Mouse (Mus musculus) cortical plate, adult 2 months (tissue): ENCODE results near the gene Cbx2. TPM values are rescaled to one million over a fixed set of nuclear protein-coding genes. Genes with fewer than 3 reads are reported as not detected.

Experiments used
- H3K27ac ChIP-seq: fragments of 200-500 bp; 2 replicates; pipeline ENCODE4 v1.5.1; 2012; ENCODE audit warnings: low read length, control low read depth, inconsistent platforms; ENCODE audit not compliant: insufficient read depth
- H3K4me1 ChIP-seq: fragments of 200-500 bp; 2 replicates; pipeline ENCODE4 v1.6.1; 2011; ENCODE audit warnings: low read length; ENCODE audit not compliant: control insufficient read depth, insufficient read depth
- H3K4me3 ChIP-seq: fragments of 200-500 bp; 2 replicates; pipeline ENCODE4 v1.5.1; 2011; ENCODE audit warnings: mild to moderate bottlenecking, low read length, control low read depth; ENCODE audit not compliant: insufficient read depth
- CTCF ChIP-seq: fragments of 200-500 bp; IDR thresholded peaks from 2 replicates; pipeline ENCODE4 v1.5.1; 2011; ENCODE audit warnings: mild to moderate bottlenecking, control low read depth, low read length; ENCODE audit not compliant: insufficient read depth; ENCODE audit errors: extremely low read depth
- POLR2A ChIP-seq: fragments of 200-500 bp; IDR thresholded peaks from 2 replicates; pipeline ENCODE4 v1.6.1; 2011; ENCODE audit warnings: mild to moderate bottlenecking, low read length, control low read depth; ENCODE audit not compliant: insufficient read depth; ENCODE audit errors: extremely low read depth
- polyA plus RNA-seq: library from polyadenylated mRNA; depleted of rRNA; stranded (reverse); fragments of >200 nt; gene quantifications from 2 replicates; pipeline ENCODE4 v1.2.3, GENCODE M21; 2012

Cbx2 gene
- polyA plus RNA-seq, 1 experiment: 2.6 TPM

GRCm38 (mm10) chr11:119055571-119056131 is 32.9 kb downstream of the Cbx2 start:
- peak overlapping the region; percentile 81 for H3K4me3 ChIP-seq
- no peak overlapping the region for H3K27ac ChIP-seq
- H3K4me1 ChIP-seq: no peaks in the 10 kb centered on the region
- no peak for TF ChIP-seq CTCF
- TF ChIP-seq POLR2A: no peak

GRCm38 (mm10) chr11:119056301-119057211 is 33.8 kb downstream of the Cbx2 start:
- no peak for TF ChIP-seq POLR2A
- no peak for TF ChIP-seq CTCF
- H3K27ac ChIP-seq: peak overlapping the region; percentile 96
- peak overlapping the region; percentile 81 for H3K4me3 ChIP-seq
- H3K4me1 ChIP-seq: no peaks in the 10 kb centered on the region

DNA sequence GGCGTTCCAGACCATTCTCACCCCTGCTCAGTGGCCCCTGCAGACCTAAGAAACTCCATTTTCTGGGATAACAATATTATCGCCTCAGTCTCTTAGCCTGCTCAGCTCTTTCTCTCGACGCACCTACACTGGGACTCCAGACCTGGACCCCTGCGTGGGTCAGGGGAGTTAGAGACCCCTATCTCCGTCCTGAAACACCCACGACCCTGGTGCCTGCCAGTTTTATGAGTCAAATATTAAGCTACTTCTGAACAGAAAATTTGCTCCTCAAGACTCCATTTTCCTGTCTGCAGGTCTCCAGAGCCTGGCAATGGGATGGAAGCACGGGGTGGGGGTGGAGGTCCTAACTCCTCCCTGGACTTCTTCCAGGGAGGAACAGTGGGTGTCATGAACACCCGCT is 34.5 kb downstream of the Cbx2 start:
- H3K4me1 ChIP-seq: no peaks in the 10 kb centered on the region
- no peak overlapping the region for H3K27ac ChIP-seq
- H3K4me3 ChIP-seq: peak overlapping the region; percentile 81; the same call in 1 of the 2 replicates
- TF ChIP-seq POLR2A (no peak), CTCF (no peak)

GRCm38 (mm10) chr11:119058041-119058995 is 35.6 kb downstream of the Cbx2 start:
- TF ChIP-seq CTCF (peak; percentile 28; the same call in 1 of the 2 replicates), POLR2A (no peak)
- H3K4me3 ChIP-seq: no peak overlapping the region
- no peak overlapping the region for H3K27ac ChIP-seq
- H3K4me1 ChIP-seq: no peaks in the 10 kb centered on the region

- H3K27ac ChIP-seq: no peak overlapping the region
- TF ChIP-seq POLR2A: no peak
- TF ChIP-seq CTCF: no peak
- H3K4me3 ChIP-seq: no peak overlapping the region
- H3K4me1 ChIP-seq: no peaks in the 10 kb centered on the region
These were observed 36.5 kb downstream of the Cbx2 start for GRCm38 (mm10) chr11:119059256-119059655.

GRCm38 (mm10) chr11:119066841-119067240 is 44.1 kb downstream of the Cbx2 start:
- Histone ChIP-seq H3K4me1 (no peaks in the 10 kb centered on the region), H3K27ac (no peak overlapping the region), H3K4me3 (no peak overlapping the region)
- no peak for TF ChIP-seq POLR2A
- TF ChIP-seq CTCF: no peak

- TF ChIP-seq CTCF (no peak), POLR2A (no peak)
- no peaks in the 10 kb centered on the region for H3K4me1 ChIP-seq
- H3K27ac ChIP-seq: no peak overlapping the region
- no peak overlapping the region for H3K4me3 ChIP-seq
These were observed 49.5 kb downstream of the Cbx2 start for GRCm38 (mm10) chr11:119072239-119072638.

- Histone ChIP-seq H3K4me1 (no peaks in the 10 kb centered on the region), H3K4me3 (no peak overlapping the region), H3K27ac (no peak overlapping the region)
- TF ChIP-seq CTCF: no peak
- TF ChIP-seq POLR2A: no peak
These were observed 50.2 kb downstream of the Cbx2 start for GRCm38 (mm10) chr11:119072986-119073385.

DNA sequence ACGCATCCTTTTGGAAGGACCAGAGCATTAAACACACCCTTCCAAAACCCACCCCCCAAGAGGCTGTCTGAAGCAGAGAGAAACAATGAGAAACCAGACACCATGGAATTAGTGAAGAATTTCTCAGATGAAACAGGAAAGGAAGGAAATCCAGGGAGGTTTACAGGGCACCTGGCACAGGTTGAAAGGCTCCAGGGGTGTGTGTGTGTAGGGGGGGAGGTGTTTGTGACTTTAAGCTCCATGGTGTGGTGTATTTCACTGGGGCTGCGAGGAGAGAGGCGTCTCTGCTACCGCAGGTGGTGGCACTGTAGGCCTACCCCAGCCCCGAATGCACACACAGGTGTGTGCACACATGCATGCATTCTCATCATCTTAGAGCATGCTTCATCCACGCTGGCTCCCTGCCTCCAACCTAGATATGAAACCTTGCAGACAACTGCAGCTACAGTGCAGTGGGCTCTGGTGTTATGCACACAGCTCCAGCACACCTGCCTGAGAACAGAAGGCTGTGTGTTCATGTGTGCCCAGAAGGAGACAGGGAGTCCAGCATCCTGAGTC is 51.2 kb downstream of the Cbx2 start:
- Histone ChIP-seq H3K27ac (no peak overlapping the region), H3K4me3 (no peak overlapping the region), H3K4me1 (no peaks in the 10 kb centered on the region; the same call in 1 of the 2 replicates)
- no peak for TF ChIP-seq POLR2A
- TF ChIP-seq CTCF: no peak
